Mouse (Mus musculus) left cerebral cortex, adult 2 months (tissue): ENCODE measurements around the gene Angptl6. TPM values are rescaled to one million over a fixed set of nuclear protein-coding genes. Genes with fewer than 3 reads are reported as not detected.

Source experiments
- DNase-seq, 2 experiments: peaks; one replicate each; pipeline ENCODE4 v3.0.0; 2021 to 2022; ENCODE audit warnings: low spot score in 2 of 2, mixed read lengths in 1 of 2; ENCODE audit errors: extremely low spot score in 1 of 2
- H3K27ac ChIP-seq: fragments of 200-600 bp; 2 replicates; pipeline ENCODE4 v1.8.1; 2022
- H3K4me3 ChIP-seq: fragments of 200-600 bp; 2 replicates; pipeline ENCODE4 v1.8.1; 2022
- CTCF ChIP-seq: fragments of 200-600 bp; IDR thresholded peaks from 2 replicates; pipeline ENCODE4 v1.8.1; 2022; ENCODE audit warnings: antibody characterized with exemption, mild to moderate bottlenecking, moderate library complexity
- intact Hi-C: fragments of 180-260 bp; cut with DNase I; formaldehyde crosslinking; loops from one replicate; pipeline ENCODE4 v1.15.1; 2025
- long read RNA-seq, 2 experiments: library from polyadenylated mRNA; stranded (forward); transcript quantifications; one replicate each; pipeline ENCODE4 v2.0.0; 2021; ENCODE audit warnings: borderline mapping rate in 2 of 2
- total RNA-seq, 2 experiments: library from RNA; stranded (reverse); gene quantifications; 2 replicates each; pipeline ENCODE4 v1.2.3; 2021

The Angptl6 gene
- 10 to 100 TPM in 1 of 2 experiments, 1 to 10 TPM in 1; 9.8 to 10.1 TPM for total RNA-seq
- long read RNA-seq, experiment 1, partial matches to known transcripts: 14 of 18 reads
- long read RNA-seq, experiment 1, other reads (novel, unspliced or antisense): 4 of 18 reads
- long read RNA-seq, experiment 2, partial matches to known transcripts: 10 of 12 reads
- long read RNA-seq, experiment 2, other reads (novel, unspliced or antisense): 2 of 12 reads

- TF ChIP-seq CTCF: no peak
- peak within 1 kb of the TSS; percentile 94 for H3K27ac ChIP-seq
- DNase-seq: no peak
- intact Hi-C loops: no loop called here
- H3K4me3 ChIP-seq: peak within 1 kb of the TSS; percentile 50
Observed at GRCm38 (mm10) chr9:20879097-20879792, at the start of gene Angptl6. Gene Angptl6, minus strand, starts transcription at chr9:20879727.

- DNase-seq: no peak
- intact Hi-C loops: no loop called here
- Histone ChIP-seq H3K27ac (no peak overlapping the region), H3K4me3 (no peak overlapping the region)
- TF ChIP-seq CTCF: no peak
Observed at GRCm38 (mm10) chr9:20923258-20923657, 43.7 kb upstream of the Angptl6 start.

GRCm38 (mm10) chr9:20916160-20916559 lies 36.6 kb upstream of the Angptl6 start:
- Histone ChIP-seq H3K27ac (no peak overlapping the region), H3K4me3 (no peak overlapping the region)
- DNase-seq: no peak
- TF ChIP-seq CTCF: peak; percentile 50
- intact Hi-C loops: no loop called here

GRCm38 (mm10) chr9:20909948-20910347 lies 30.4 kb upstream of the Angptl6 start:
- no peak for TF ChIP-seq CTCF
- intact Hi-C loops: no loop called here
- Histone ChIP-seq H3K4me3 (no peak overlapping the region), H3K27ac (no peak overlapping the region)
- DNase-seq: no peak

- H3K27ac ChIP-seq: no peak overlapping the region
- intact Hi-C loops: no loop called here
- H3K4me3 ChIP-seq: no peak overlapping the region
- DNase-seq: no peak
- TF ChIP-seq CTCF: no peak
Observed at GRCm38 (mm10) chr9:20902174-20902491, 22.6 kb upstream of the Angptl6 start.

- Histone ChIP-seq H3K4me3 (no peak overlapping the region), H3K27ac (no peak overlapping the region)
- DNase-seq: no peak
- intact Hi-C loops: loop anchor here (2.0 kb wide), 2 partner anchors 101 to 235 kb away; partner anchors contain the start of gene Mrpl4
- peak; percentile 74 for TF ChIP-seq CTCF
Observed at GRCm38 (mm10) chr9:20901466-20902173, 22.1 kb upstream of the Angptl6 start.

- peak; percentile 83 to 87 for DNase-seq
- intact Hi-C loops: loop anchor here (1.0 to 5.0 kb wide), 3 partner anchors 10 to 174 kb away; partner anchors contain the start of genes Fdx1l, Gm49373 and Ppan
- peak; percentile 99 for TF ChIP-seq CTCF
- peak within 1 kb of the TSS; percentile 87 for H3K4me3 ChIP-seq
- H3K27ac ChIP-seq: peak within 1 kb of the TSS; percentile 78
Observed at GRCm38 (mm10) chr9:20898511-20899073, 19.1 kb upstream of the Angptl6 start, which contains the start of gene Eif3g. Gene Eif3g, minus strand, starts transcription at chr9:20898623.

- TF ChIP-seq CTCF: no peak
- intact Hi-C loops: loop anchor here (1.0 to 5.0 kb wide), 3 partner anchors 10 to 174 kb away; partner anchors contain the start of genes Fdx1l, Gm49373 and Ppan
- H3K4me3 ChIP-seq: peak overlapping the region; percentile 87
- H3K27ac ChIP-seq: peak overlapping the region; percentile 78
- no peak for DNase-seq
Observed at GRCm38 (mm10) chr9:20897736-20898510, 18.4 kb upstream of the Angptl6 start.

GRCm38 (mm10) chr9:20895382-20895781 lies 15.9 kb upstream of the Angptl6 start:
- no peak for DNase-seq
- intact Hi-C loops: loop anchor here (5.0 kb wide), 1 partner anchor 177 kb away; the partner anchor contains the start of genes Fdx1l and Gm49373
- H3K27ac ChIP-seq: no peak overlapping the region
- H3K4me3 ChIP-seq: no peak overlapping the region
- no peak for TF ChIP-seq CTCF

GRCm38 (mm10) chr9:20894629-20895028 lies 15.1 kb upstream of the Angptl6 start:
- H3K4me3 ChIP-seq: no peak overlapping the region
- TF ChIP-seq CTCF: no peak
- H3K27ac ChIP-seq: no peak overlapping the region
- DNase-seq: no peak
- intact Hi-C loops: loop anchor here (5.0 kb wide), 1 partner anchor 178 kb away; the partner anchor contains the start of genes Fdx1l and Gm49373
